Mouse (Mus musculus): Measurements from ENCODE around the gene Pfn3.
"Not testable (repeated sequence)": the region's sequence is repeated elsewhere in the genome, so short reads cannot be mapped to it uniquely, and the experiment has no call there.

Gene Pfn3

GRCm38 (mm10) chr13:55414743-55415380 lies at the start of gene Pfn3:
Gene Pfn3 (minus strand): TSS chr13:55415232.
- peak; percentile 75 for DNase-seq

- peak; percentile 91 for DNase-seq
These were observed 49.2 kb upstream of the Pfn3 start, which contains the start of gene Prr7 for GRCm38 (mm10) chr13:55464027-55464884. Gene Prr7 (plus strand): TSS chr13:55464267.

- no peak for DNase-seq
These were observed 48.5 kb upstream of the Pfn3 start for GRCm38 (mm10) chr13:55463399-55464026.

- no peak for DNase-seq
These were observed 47.9 kb upstream of the Pfn3 start for GRCm38 (mm10) chr13:55462965-55463364.

GRCm38 (mm10) chr13:55451785-55452549 lies 36.9 kb upstream of the Pfn3 start:
- no peak for DNase-seq

- no peak for DNase-seq
These were observed 36.3 kb upstream of the Pfn3 start for GRCm38 (mm10) chr13:55451296-55451695.

GRCm38 (mm10) chr13:55450511-55450980 lies 35.5 kb upstream of the Pfn3 start:
- DNase-seq: no peak

GRCm38 (mm10) chr13:55449679-55450441 lies 34.8 kb upstream of the Pfn3 start:
- no peak for DNase-seq

- no peak for DNase-seq
These were observed 34.2 kb upstream of the Pfn3 start for GRCm38 (mm10) chr13:55449205-55449604.

- DNase-seq: no peak
These were observed 33.1 kb upstream of the Pfn3 start for GRCm38 (mm10) chr13:55448131-55448530.

- DNase-seq: no peak
These were observed 32.5 kb upstream of the Pfn3 start for GRCm38 (mm10) chr13:55447543-55447943.

- DNase-seq: no peak
These were observed 31.6 kb upstream of the Pfn3 start for GRCm38 (mm10) chr13:55446483-55447105.

GRCm38 (mm10) chr13:55445361-55446091 lies 30.5 kb upstream of the Pfn3 start:
- peak; percentile 78 for DNase-seq

GRCm38 (mm10) chr13:55444937-55445315 lies 29.9 kb upstream of the Pfn3 start, which contains the start of gene Grk6:
Gene Grk6 (plus strand): TSS chr13:55445072.
- DNase-seq: peak; percentile 100

- DNase-seq: peak; percentile 91
These were observed 29.4 kb upstream of the Pfn3 start for GRCm38 (mm10) chr13:55444286-55444936.

- no peak for DNase-seq
These were observed 28.8 kb upstream of the Pfn3 start for GRCm38 (mm10) chr13:55443799-55444285.

- not testable (repeated sequence) for DNase-seq
These were observed 22.1 kb upstream of the Pfn3 start for GRCm38 (mm10) chr13:55437111-55437629.

- DNase-seq: no peak
These were observed 17.1 kb upstream of the Pfn3 start for GRCm38 (mm10) chr13:55431889-55432685.

GRCm38 (mm10) chr13:55430566-55430965 lies 15.5 kb upstream of the Pfn3 start:
- no peak for DNase-seq
